Mouse (Mus musculus): ENCODE data around the gene Pax2. TPM values are rescaled to one million over a fixed set of nuclear protein-coding genes. Genes with fewer than 3 reads are reported as not detected.

Gene Pax2
- polyA plus RNA-seq, 1 experiment from 2014 or later, result not detected

DNA sequence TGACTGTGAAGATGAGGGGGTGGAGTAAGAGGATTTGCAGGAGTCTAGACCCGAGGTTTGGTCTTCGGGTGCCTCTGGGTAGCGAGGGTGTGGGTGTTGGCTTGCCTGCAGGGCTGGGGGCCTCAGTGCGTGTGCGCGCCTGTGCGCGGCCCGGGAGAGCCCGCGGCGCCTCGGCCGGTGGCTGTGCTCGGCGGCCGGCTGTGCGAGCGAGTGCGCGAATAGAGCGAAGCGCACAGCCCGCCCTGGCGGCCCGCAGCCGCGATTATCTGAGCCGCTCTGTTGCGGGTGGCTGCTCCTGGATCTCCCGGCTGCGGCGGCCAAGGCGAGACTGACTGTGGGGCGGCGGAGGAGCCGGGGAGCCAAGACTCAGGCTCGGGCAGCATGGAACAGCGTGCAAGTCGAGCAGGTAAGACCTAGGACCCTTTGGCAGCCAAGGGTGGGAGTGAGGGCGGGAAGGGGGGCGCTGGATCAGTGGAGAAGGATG, 9.3 kb upstream of the Pax2 start:
- peaks cover 12% of the 10 kb centered on the region for H3K4me1 ChIP-seq (ENCODE audit: control insufficient read depth, insufficient read depth, low read length)
- H3K27ac ChIP-seq (ENCODE audit: low read length), result no peak overlapping the region
- H3K27me3 ChIP-seq (replicated peaks; ENCODE audit: control insufficient read depth, insufficient read depth, low read length), result peaks cover 92% of the 10 kb centered on the region
- WGBS, result under 1% methylated on average over 42 of the region's 42 CpGs
- H3K4me3 ChIP-seq (ENCODE audit: low read length), result no peak overlapping the region; the same call in 1 of the 2 replicates
- H3K36me3 ChIP-seq (ENCODE audit: control insufficient read depth, insufficient read depth, low read length), result no peaks in the 10 kb centered on the region
- no peak overlapping the region for H3K4me2 ChIP-seq (ENCODE audit: low read depth, low read length)
- no peaks in the 10 kb centered on the region for H3K9me3 ChIP-seq (ENCODE audit: control insufficient read depth, low read length)
- ATAC-seq, result no peak
- no peak overlapping the region for H3K9ac ChIP-seq (ENCODE audit: low read depth, low read length)

DNA sequence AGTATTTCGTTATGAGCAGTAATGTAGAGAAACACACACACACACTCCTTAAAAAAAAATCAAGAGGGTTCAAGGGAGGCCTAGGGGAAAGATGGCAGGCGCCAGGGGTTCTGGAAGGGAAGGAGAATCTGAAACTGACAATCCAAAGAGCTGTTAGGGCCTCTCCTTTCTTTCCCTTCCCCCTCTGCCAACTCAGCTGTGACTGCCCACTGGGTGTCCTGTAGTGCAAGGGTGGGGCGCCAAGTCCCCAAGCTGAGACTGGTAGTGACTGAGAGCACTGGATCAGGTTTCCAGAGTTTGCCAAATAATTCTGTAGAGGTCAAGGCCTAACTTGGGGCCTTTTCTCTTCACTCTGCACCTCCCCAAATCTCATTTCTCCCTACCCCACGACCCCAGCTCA, 8.4 kb upstream of the Pax2 start:
- no peak overlapping the region for H3K4me3 ChIP-seq (ENCODE audit: low read length)
- peaks cover 9% of the 10 kb centered on the region; the same call in 1 of the 2 replicates for H3K4me1 ChIP-seq (ENCODE audit: control insufficient read depth, insufficient read depth, low read length)
- no peak overlapping the region for H3K27ac ChIP-seq (ENCODE audit: low read length)
- WGBS, result 16% methylated on average over 4 of the region's 4 CpGs
- H3K9me3 ChIP-seq (ENCODE audit: control insufficient read depth, low read length), result no peaks in the 10 kb centered on the region
- no peaks in the 10 kb centered on the region for H3K36me3 ChIP-seq (ENCODE audit: control insufficient read depth, insufficient read depth, low read length)
- H3K27me3 ChIP-seq (replicated peaks; ENCODE audit: control insufficient read depth, insufficient read depth, low read length), result peaks cover 94% of the 10 kb centered on the region
- no peak overlapping the region for H3K4me2 ChIP-seq (ENCODE audit: low read depth, low read length)
- ATAC-seq, result no peak
- H3K9ac ChIP-seq (ENCODE audit: low read depth, low read length), result no peak overlapping the region

DNA sequence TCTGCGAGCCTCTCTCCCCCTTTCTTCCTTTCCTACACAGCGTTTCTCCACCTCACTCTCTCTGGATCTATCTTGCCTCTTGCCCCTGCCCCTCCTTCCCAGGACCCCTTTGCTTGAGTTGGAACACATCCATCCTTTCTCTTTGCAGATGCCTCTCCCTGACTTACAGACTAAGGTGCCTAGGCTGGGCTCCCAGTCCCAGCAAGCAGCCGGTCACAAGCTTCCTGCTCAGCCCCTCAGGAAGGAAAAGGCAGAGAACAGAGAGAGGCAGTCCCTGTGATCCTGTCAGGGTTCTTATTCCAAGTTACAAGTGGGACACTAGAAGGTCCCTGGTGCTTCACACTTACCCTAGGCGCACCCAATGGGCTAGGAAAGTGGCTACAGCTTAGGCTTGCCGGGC, 7.6 kb upstream of the Pax2 start:
- H3K27me3 ChIP-seq (replicated peaks; ENCODE audit: control insufficient read depth, insufficient read depth, low read length), result peaks cover 98% of the 10 kb centered on the region
- no peak overlapping the region for H3K27ac ChIP-seq (ENCODE audit: low read length)
- no peak overlapping the region for H3K4me3 ChIP-seq (ENCODE audit: low read length)
- H3K9me3 ChIP-seq (ENCODE audit: control insufficient read depth, low read length), result no peaks in the 10 kb centered on the region
- H3K36me3 ChIP-seq (ENCODE audit: control insufficient read depth, insufficient read depth, low read length), result no peaks in the 10 kb centered on the region
- no peak overlapping the region for H3K9ac ChIP-seq (ENCODE audit: low read depth, low read length)
- 7% methylated on average over 5 of the region's 5 CpGs for WGBS
- peaks cover 9% of the 10 kb centered on the region; the same call in 1 of the 2 replicates for H3K4me1 ChIP-seq (ENCODE audit: control insufficient read depth, insufficient read depth, low read length)
- no peak overlapping the region for H3K4me2 ChIP-seq (ENCODE audit: low read depth, low read length)
- ATAC-seq, result no peak

DNA sequence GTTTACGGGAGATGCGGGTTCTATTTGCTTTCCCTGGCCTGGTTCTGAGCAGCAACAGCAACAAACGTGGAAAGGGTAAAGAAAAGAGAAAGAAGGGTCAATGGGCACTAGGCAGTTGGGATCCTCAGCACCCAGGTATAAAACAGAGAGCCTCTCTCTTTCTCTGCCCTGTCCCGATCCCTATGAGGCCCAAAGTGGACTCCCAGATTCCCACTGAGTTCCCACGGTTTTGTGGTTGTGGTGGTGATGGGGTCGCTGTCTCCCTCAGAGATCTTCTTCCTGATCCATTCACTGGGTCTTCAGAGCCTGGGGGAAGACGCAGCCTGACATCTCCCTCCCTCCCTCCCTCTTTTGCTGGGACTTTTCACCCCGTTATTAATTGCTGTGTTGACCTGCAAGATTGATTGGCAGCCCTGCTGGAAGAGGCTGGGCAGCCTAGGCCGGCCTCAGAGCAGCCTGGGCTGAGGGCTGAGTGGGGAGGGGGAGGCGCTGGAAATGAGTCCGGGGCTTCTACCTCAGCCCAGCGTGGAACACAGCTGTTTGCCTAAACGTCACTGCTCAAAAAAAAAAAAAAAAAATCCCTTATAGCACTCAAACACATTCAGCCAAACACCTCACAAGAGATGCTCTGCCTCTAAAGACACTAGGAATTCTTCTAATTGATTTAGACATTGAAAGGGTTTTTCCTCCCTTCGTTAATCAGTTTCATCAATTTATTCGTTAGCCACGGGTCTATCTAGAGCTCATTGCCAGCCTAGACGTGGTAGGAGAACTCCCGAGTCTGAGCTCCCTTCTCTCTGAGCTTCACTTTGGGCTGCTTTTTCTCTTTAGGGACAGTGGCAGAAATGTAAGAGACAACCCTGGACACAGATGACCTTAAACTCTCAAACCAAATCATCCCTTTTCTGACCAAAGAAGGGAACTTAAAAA, 6.5 kb upstream of the Pax2 start:
- H3K9ac ChIP-seq (ENCODE audit: low read depth, low read length), result no peak overlapping the region
- peaks cover 96% of the 10 kb centered on the region for H3K27me3 ChIP-seq (replicated peaks; ENCODE audit: control insufficient read depth, insufficient read depth, low read length)
- H3K9me3 ChIP-seq (ENCODE audit: control insufficient read depth, low read length), result no peaks in the 10 kb centered on the region
- peaks cover 9% of the 10 kb centered on the region; the same call in 1 of the 2 replicates for H3K4me1 ChIP-seq (ENCODE audit: control insufficient read depth, insufficient read depth, low read length)
- no peak overlapping the region for H3K4me3 ChIP-seq (ENCODE audit: low read length)
- no peak overlapping the region for H3K4me2 ChIP-seq (ENCODE audit: low read depth, low read length)
- no peak overlapping the region for H3K27ac ChIP-seq (ENCODE audit: low read length)
- WGBS, result 4% methylated on average over 18 of the region's 18 CpGs
- no peaks in the 10 kb centered on the region for H3K36me3 ChIP-seq (ENCODE audit: control insufficient read depth, insufficient read depth, low read length)
- no peak for ATAC-seq

DNA sequence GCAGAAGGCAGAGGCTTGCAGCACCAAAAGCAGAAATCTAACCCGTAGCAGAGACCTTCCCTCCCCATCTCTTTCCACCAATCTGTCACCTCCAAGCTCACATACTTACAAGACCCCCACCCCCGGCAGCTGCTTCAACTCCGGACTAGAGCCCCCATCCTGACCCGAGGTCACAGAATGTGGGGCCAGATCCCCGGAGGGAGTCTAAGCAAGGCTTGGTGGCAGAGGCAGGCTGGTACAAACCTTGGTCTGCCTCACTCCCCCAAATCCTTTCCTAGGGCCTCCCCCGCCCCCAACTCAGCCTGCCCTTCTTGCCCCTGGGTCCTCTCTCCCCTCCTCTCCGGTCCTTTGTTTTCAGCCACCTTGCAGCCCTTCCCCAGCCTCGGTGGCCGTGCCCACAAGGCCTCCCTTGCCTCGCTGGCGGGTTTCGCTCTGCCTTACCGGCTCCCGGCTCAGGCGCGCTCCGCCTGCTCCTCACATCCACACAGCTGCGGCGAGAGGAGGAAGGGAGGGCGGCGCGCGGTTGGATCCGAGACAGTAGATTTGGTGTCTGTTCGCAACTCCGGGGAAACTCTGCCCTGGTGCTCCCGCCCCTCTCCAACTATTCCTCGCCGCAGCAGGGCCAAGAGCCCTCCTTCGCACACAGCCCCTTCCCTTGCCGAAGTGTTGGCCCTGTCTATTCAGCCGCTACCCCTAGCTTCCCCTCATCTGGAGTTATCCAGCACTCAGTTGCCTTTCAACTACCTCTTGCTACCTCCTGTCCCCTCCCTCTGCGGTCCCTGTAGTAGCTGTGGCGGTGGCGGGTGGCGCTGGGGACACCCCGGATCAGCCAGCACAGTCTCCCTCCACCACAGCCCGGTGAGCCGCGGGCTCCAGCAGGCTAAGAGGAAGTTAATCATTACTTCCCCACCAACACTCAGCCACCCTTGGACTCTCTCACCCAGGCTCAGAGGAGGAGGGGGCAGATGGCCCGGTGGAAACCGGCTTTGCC, 5.5 kb upstream of the Pax2 start:
- Histone ChIP-seq H3K4me3 (ENCODE audit: low read length) (peak overlapping the region; percentile 35), H3K27ac (ENCODE audit: low read length) (no peak overlapping the region), H3K4me2 (ENCODE audit: low read depth, low read length) (peak overlapping the region; percentile 58), H3K27me3 (replicated peaks; ENCODE audit: control insufficient read depth, insufficient read depth, low read length) (peaks cover 96% of the 10 kb centered on the region), H3K9ac (ENCODE audit: low read depth, low read length) (peak overlapping the region; percentile 19; the same call in 1 of the 2 replicates), H3K4me1 (ENCODE audit: control insufficient read depth, insufficient read depth, low read length) (peaks cover 9% of the 10 kb centered on the region; the same call in 1 of the 2 replicates), H3K36me3 (ENCODE audit: control insufficient read depth, insufficient read depth, low read length) (no peaks in the 10 kb centered on the region), H3K9me3 (ENCODE audit: control insufficient read depth, low read length) (no peaks in the 10 kb centered on the region)
- WGBS, result 1% methylated on average over 38 of the region's 42 CpGs
- peak; percentile 97 for ATAC-seq

DNA sequence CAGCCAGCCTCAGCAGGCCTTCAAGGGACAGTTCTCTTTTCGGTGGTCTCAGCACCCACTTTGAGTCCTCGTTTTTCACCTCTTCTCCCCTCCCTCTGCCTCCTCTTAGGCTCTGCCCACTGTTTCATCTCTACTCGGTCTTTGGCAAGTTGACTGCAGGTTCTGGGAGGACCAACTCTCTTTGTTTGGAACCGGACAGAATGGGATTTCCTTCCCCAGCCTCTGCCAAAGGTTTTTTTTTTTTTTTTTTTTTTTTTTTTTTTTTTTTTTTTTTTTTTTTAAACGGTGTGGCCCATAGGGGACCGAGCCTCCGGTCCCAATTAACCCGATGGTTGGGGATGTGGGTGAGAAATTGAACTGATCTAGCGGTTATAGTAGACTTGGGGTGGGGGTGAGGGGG, 4.8 kb upstream of the Pax2 start:
- Histone ChIP-seq H3K4me1 (ENCODE audit: control insufficient read depth, insufficient read depth, low read length) (peaks cover 15% of the 10 kb centered on the region), H3K4me2 (ENCODE audit: low read depth, low read length) (peak overlapping the region; percentile 19; the same call in 1 of the 2 replicates)

DNA sequence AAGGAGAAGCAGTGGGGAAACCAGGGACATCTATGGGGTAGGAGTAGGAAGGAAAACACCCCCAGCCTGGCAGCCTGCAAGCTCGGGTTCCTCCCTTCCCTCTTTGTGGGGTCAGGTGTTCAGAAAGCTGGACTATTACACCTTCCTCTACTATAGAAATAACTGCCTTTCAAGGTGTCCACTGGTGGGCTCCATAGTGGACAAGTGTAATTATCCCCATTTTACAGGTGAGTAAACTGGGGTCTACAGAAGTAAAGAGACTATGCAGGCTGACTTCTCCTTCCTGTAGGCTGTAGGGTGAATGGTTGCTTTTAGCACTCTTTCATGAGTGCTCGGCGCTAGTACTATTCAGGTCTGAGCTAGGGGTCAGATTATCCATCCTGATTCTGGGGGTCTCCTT, 4.3 kb upstream of the Pax2 start:
- Histone ChIP-seq H3K9me3 (ENCODE audit: control insufficient read depth, low read length) (no peaks in the 10 kb centered on the region), H3K4me1 (ENCODE audit: control insufficient read depth, insufficient read depth, low read length) (peaks cover 20% of the 10 kb centered on the region), H3K27ac (ENCODE audit: low read length) (no peak overlapping the region), H3K27me3 (replicated peaks; ENCODE audit: control insufficient read depth, insufficient read depth, low read length) (peaks cover 96% of the 10 kb centered on the region), H3K4me2 (ENCODE audit: low read depth, low read length) (no peak overlapping the region), H3K4me3 (ENCODE audit: low read length) (no peak overlapping the region), H3K36me3 (ENCODE audit: control insufficient read depth, insufficient read depth, low read length) (no peaks in the 10 kb centered on the region), H3K9ac (ENCODE audit: low read depth, low read length) (no peak overlapping the region)
- WGBS, result 24% methylated on average over 3 of the region's 3 CpGs
- no peak for ATAC-seq

More for the DNA sequence above, 4.8 kb upstream of the Pax2 start:
- Histone ChIP-seq H3K27me3 (replicated peaks; ENCODE audit: control insufficient read depth, insufficient read depth, low read length) (peaks cover 96% of the 10 kb centered on the region), H3K9me3 (ENCODE audit: control insufficient read depth, low read length) (no peaks in the 10 kb centered on the region), H3K27ac (ENCODE audit: low read length) (no peak overlapping the region), H3K36me3 (ENCODE audit: control insufficient read depth, insufficient read depth, low read length) (no peaks in the 10 kb centered on the region), H3K9ac (ENCODE audit: low read depth, low read length) (0 out of 2 replicates have a peak overlapping the region, but pooled peaks have one; percentile 19), H3K4me3 (ENCODE audit: low read length) (no peak overlapping the region)
- 2% methylated on average over 9 of the region's 9 CpGs for WGBS
- no peak for ATAC-seq

DNA sequence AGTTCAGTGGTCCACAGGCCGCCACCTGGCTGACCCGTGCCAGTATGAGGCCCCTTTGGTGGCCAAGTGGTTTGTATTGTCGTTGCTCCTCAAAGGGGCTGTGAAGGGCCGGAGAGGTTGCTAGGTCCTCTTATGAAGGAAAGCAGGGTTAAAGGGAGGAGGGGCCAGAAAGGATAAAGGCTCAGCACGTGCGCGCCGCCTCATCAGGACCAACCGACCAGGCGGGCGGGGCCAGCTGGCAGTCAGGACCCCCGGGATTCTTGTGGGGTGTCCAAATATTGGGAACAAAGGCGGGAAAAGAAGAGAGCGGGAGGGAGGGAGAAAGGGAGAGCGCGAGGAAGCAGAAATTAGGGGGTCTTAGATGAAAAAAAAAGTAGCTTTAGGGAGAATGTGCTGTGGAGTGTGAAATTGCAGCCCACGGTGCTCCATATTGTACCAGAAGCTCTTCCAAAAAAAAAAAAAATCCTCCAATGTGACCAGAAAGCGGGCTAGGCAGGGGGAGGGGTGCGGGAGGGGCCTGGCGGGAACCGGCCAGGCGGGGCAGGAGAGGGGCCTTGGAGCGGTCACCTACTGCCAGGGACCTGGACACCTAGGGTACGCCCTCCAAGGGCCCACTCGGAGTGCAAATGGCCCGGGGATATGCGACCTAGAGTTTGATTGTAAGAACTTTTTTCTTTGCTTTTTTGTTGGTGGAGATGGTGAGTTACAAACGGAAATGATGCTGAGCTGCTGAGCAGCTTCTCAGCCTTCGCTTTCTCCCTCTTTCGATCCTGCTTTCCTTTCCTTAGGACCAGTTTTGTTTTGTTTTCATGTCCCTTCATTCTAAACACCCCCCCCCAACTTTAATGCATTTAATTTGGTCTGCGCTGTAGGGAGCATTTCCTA, 3.5 kb upstream of the Pax2 start:
- H3K27ac ChIP-seq (ENCODE audit: low read length), result no peak overlapping the region
- peaks cover 98% of the 10 kb centered on the region for H3K27me3 ChIP-seq (replicated peaks; ENCODE audit: control insufficient read depth, insufficient read depth, low read length)
- no peak for ATAC-seq
- H3K36me3 ChIP-seq (ENCODE audit: control insufficient read depth, insufficient read depth, low read length), result no peaks in the 10 kb centered on the region
- no peak overlapping the region for H3K4me3 ChIP-seq (ENCODE audit: low read length)
- no peak overlapping the region for H3K9ac ChIP-seq (ENCODE audit: low read depth, low read length)
- no peaks in the 10 kb centered on the region for H3K9me3 ChIP-seq (ENCODE audit: control insufficient read depth, low read length)
- H3K4me1 ChIP-seq (ENCODE audit: control insufficient read depth, insufficient read depth, low read length), result peaks cover 24% of the 10 kb centered on the region
- no peak overlapping the region for H3K4me2 ChIP-seq (ENCODE audit: low read depth, low read length)
- 1% methylated on average over 31 of the region's 31 CpGs for WGBS
